Mouse (Mus musculus) intestine, embryonic 15.5 days (tissue): ENCODE results near the gene Clip4. TPM values are rescaled to one million over a fixed set of nuclear protein-coding genes. Genes with fewer than 3 reads are reported as not detected.

ENCODE experiments used
- ATAC-seq: fragments of 200-750 bp; cut with Nextera tagmentation; 2 replicates; pipeline ENCODE4 v1.8.0; 2017; ENCODE audit warnings: moderate TSS enrichment, moderate library complexity
- H3K27ac ChIP-seq: fragments of 300-500 bp; sonication (generic); 2 replicates; pipeline ENCODE4 v1.5.1; 2015; ENCODE audit warnings: mild to moderate bottlenecking, inconsistent platforms
- H3K27me3 ChIP-seq: fragments of 300-500 bp; sonication (generic); replicated peaks from 2 replicates; pipeline ENCODE4 v1.6.1; 2015; ENCODE audit warnings: inconsistent platforms
- H3K36me3 ChIP-seq: fragments of 300-500 bp; sonication (generic); 2 replicates; pipeline ENCODE4 v1.6.1; 2015; ENCODE audit warnings: inconsistent platforms
- H3K4me1 ChIP-seq: fragments of 300-500 bp; sonication (generic); replicated peaks from 2 replicates; pipeline ENCODE4 v1.6.1; 2015; ENCODE audit warnings: inconsistent platforms
- H3K4me2 ChIP-seq: fragments of 300-500 bp; sonication (generic); replicated peaks from 2 replicates; pipeline ENCODE4 v1.6.1; 2015; ENCODE audit warnings: mild to moderate bottlenecking, inconsistent platforms
- H3K4me3 ChIP-seq: fragments of 300-500 bp; sonication (generic); replicated peaks from 2 replicates; pipeline ENCODE4 v1.5.1; 2015; ENCODE audit warnings: inconsistent platforms
- H3K9ac ChIP-seq: fragments of 300-500 bp; sonication (generic); 2 replicates; pipeline ENCODE4 v1.6.1; 2015; ENCODE audit warnings: inconsistent platforms
- H3K9me3 ChIP-seq: fragments of 300-500 bp; sonication (generic); 2 replicates; pipeline ENCODE4 v1.6.1; 2016; ENCODE audit warnings: inconsistent platforms
- WGBS: fragments of 180-500 bp; shearing (Covaris S2); methylation state at CpG from one replicate; pipeline ENCODE4 v1.1.7; 2015; 5-methylcytosine and 5-hydroxymethylcytosine counted together
- polyA plus RNA-seq: library from polyadenylated mRNA; unstranded; fragments of >200 nt; fragmentation: Nextera tagmentation; extraction: Ambion mirVana; gene quantifications from 2 replicates; pipeline ENCODE4 v1.2.1, GENCODE M21; 2015

Clip4 gene
- polyA plus RNA-seq, 1 experiment from 2014 or later = 3.9 TPM

GRCm38 (mm10) chr17:71770696-71771095 is 2.4 kb downstream of the Clip4 start:
- WGBS = 84% methylated on average over 3 of the region's 3 CpGs
- no peak overlapping the region for H3K4me2 ChIP-seq

GRCm38 (mm10) chr17:71774173-71774572 is 5.9 kb downstream of the Clip4 start:
- H3K27ac ChIP-seq = no peak overlapping the region
- H3K9ac ChIP-seq = no peak overlapping the region
- 78% methylated on average over 4 of the region's 4 CpGs for whole genome bisulfite sequencing
- H3K4me3 ChIP-seq = no peak overlapping the region
- no peaks in the 10 kb centered on the region for H3K4me1 ChIP-seq
- no peak overlapping the region for H3K4me2 ChIP-seq
- no peaks in the 10 kb centered on the region for H3K9me3 ChIP-seq
- no peak for ATAC-seq
- no peaks in the 10 kb centered on the region for H3K27me3 ChIP-seq
- no peaks in the 10 kb centered on the region for H3K36me3 ChIP-seq

More at GRCm38 (mm10) chr17:71770696-71771095, 2.4 kb downstream of the Clip4 start:
- ATAC-seq = no peak
- Histone ChIP-seq H3K4me3 (no peak overlapping the region), H3K27ac (no peak overlapping the region), H3K4me1 (no peaks in the 10 kb centered on the region), H3K36me3 (no peaks in the 10 kb centered on the region), H3K9me3 (no peaks in the 10 kb centered on the region), H3K9ac (no peak overlapping the region), H3K27me3 (no peaks in the 10 kb centered on the region)

GRCm38 (mm10) chr17:71775279-71775678 is 7.0 kb downstream of the Clip4 start:
- H3K9me3 ChIP-seq = no peaks in the 10 kb centered on the region
- H3K9ac ChIP-seq = no peak overlapping the region
- H3K36me3 ChIP-seq = no peaks in the 10 kb centered on the region
- H3K4me3 ChIP-seq = no peak overlapping the region
- no peak overlapping the region for H3K27ac ChIP-seq
- H3K27me3 ChIP-seq = no peaks in the 10 kb centered on the region
- 69% methylated on average over 4 of the region's 4 CpGs for WGBS
- ATAC-seq = no peak
- H3K4me1 ChIP-seq = no peaks in the 10 kb centered on the region
- no peak overlapping the region for H3K4me2 ChIP-seq

GRCm38 (mm10) chr17:71778696-71779095 is 10.4 kb downstream of the Clip4 start:
- H3K27me3 ChIP-seq = peaks cover 12% of the 10 kb centered on the region
- no peak overlapping the region for H3K4me3 ChIP-seq
- 66% methylated on average over 3 of the region's 3 CpGs for WGBS
- H3K27ac ChIP-seq = no peak overlapping the region
- H3K9me3 ChIP-seq = no peaks in the 10 kb centered on the region
- H3K9ac ChIP-seq = no peak overlapping the region
- no peaks in the 10 kb centered on the region for H3K36me3 ChIP-seq
- H3K4me1 ChIP-seq = 0 out of 2 replicates have a peak, but pooled peaks cover 5% of the 10 kb centered on the region
- no peak overlapping the region for H3K4me2 ChIP-seq
- ATAC-seq = no peak

GRCm38 (mm10) chr17:71780490-71780889 is 12.2 kb downstream of the Clip4 start:
- no peak for ATAC-seq
- H3K9ac ChIP-seq = no peak overlapping the region
- no peak overlapping the region for H3K4me2 ChIP-seq
- no peaks in the 10 kb centered on the region for H3K36me3 ChIP-seq
- 0 out of 2 replicates have a peak, but pooled peaks cover 5% of the 10 kb centered on the region for H3K4me1 ChIP-seq
- no peaks in the 10 kb centered on the region for H3K9me3 ChIP-seq
- no peak overlapping the region for H3K4me3 ChIP-seq
- 66% methylated on average over 2 of the region's 2 CpGs for WGBS
- H3K27me3 ChIP-seq = peaks cover 12% of the 10 kb centered on the region
- no peak overlapping the region for H3K27ac ChIP-seq

GRCm38 (mm10) chr17:71780945-71781344 is 12.7 kb downstream of the Clip4 start:
- ATAC-seq = no peak
- no peak overlapping the region for H3K27ac ChIP-seq
- H3K9ac ChIP-seq = no peak overlapping the region
- H3K9me3 ChIP-seq = no peaks in the 10 kb centered on the region
- 78% methylated on average over 4 of the region's 4 CpGs for WGBS
- 0 out of 2 replicates have a peak, but pooled peaks cover 5% of the 10 kb centered on the region for H3K4me1 ChIP-seq
- H3K4me2 ChIP-seq = no peak overlapping the region
- no peak overlapping the region for H3K4me3 ChIP-seq
- peaks cover 12% of the 10 kb centered on the region for H3K27me3 ChIP-seq
- H3K36me3 ChIP-seq = no peaks in the 10 kb centered on the region

- no peaks in the 10 kb centered on the region for H3K36me3 ChIP-seq
- no peaks in the 10 kb centered on the region for H3K9me3 ChIP-seq
- H3K4me1 ChIP-seq = 0 out of 2 replicates have a peak, but pooled peaks cover 5% of the 10 kb centered on the region
- WGBS = under 1% methylated on average over 19 of the region's 29 CpGs
- ATAC-seq = peak; percentile 81
- H3K27ac ChIP-seq = no peak overlapping the region
- H3K4me2 ChIP-seq = peak overlapping the region; percentile 90
- H3K9ac ChIP-seq = peak overlapping the region; percentile 50
- H3K27me3 ChIP-seq = peaks cover 12% of the 10 kb centered on the region
- H3K4me3 ChIP-seq = peak overlapping the region; percentile 59
Measured at GRCm38 (mm10) chr17:71782242-71782698, 14.0 kb downstream of the Clip4 start.

GRCm38 (mm10) chr17:71782699-71783365 is 14.6 kb downstream of the Clip4 start:
- peaks cover 12% of the 10 kb centered on the region for H3K27me3 ChIP-seq
- no peaks in the 10 kb centered on the region for H3K9me3 ChIP-seq
- H3K36me3 ChIP-seq = no peaks in the 10 kb centered on the region
- 1% methylated on average over 43 of the region's 59 CpGs for WGBS
- H3K4me1 ChIP-seq = 0 out of 2 replicates have a peak, but pooled peaks cover 5% of the 10 kb centered on the region
- peak overlapping the region; percentile 59 for H3K4me3 ChIP-seq
- H3K27ac ChIP-seq = no peak overlapping the region
- H3K4me2 ChIP-seq = peak overlapping the region; percentile 90
- ATAC-seq = peak; percentile 39
- peak overlapping the region; percentile 50 for H3K9ac ChIP-seq

- 0 out of 2 replicates have a peak overlapping the region, but pooled peaks have one; percentile 2 for H3K9ac ChIP-seq
- H3K27me3 ChIP-seq = peaks cover 12% of the 10 kb centered on the region
- H3K4me2 ChIP-seq = peak overlapping the region; percentile 90
- no peak for ATAC-seq
- H3K4me1 ChIP-seq = 0 out of 2 replicates have a peak, but pooled peaks cover 5% of the 10 kb centered on the region
- H3K9me3 ChIP-seq = no peaks in the 10 kb centered on the region
- 12% methylated on average over 10 of the region's 10 CpGs for WGBS
- H3K36me3 ChIP-seq = no peaks in the 10 kb centered on the region
- no peak overlapping the region for H3K27ac ChIP-seq
- H3K4me3 ChIP-seq = peak overlapping the region; percentile 59
Measured at GRCm38 (mm10) chr17:71783366-71783735, 15.1 kb downstream of the Clip4 start.

GRCm38 (mm10) chr17:71786456-71786855 is 18.2 kb downstream of the Clip4 start:
- Histone ChIP-seq H3K4me3 (no peak overlapping the region), H3K36me3 (no peaks in the 10 kb centered on the region), H3K27ac (no peak overlapping the region), H3K27me3 (peaks cover 12% of the 10 kb centered on the region), H3K4me2 (no peak overlapping the region), H3K9ac (no peak overlapping the region), H3K9me3 (no peaks in the 10 kb centered on the region), H3K4me1 (0 out of 2 replicates have a peak, but pooled peaks cover 5% of the 10 kb centered on the region)
- ATAC-seq = no peak

- Histone ChIP-seq H3K4me3 (no peak overlapping the region), H3K36me3 (no peaks in the 10 kb centered on the region), H3K4me2 (no peak overlapping the region), H3K27me3 (no peaks in the 10 kb centered on the region), H3K4me1 (no peaks in the 10 kb centered on the region), H3K9ac (no peak overlapping the region), H3K27ac (no peak overlapping the region), H3K9me3 (no peaks in the 10 kb centered on the region)
- ATAC-seq = no peak
- 82% methylated on average over 4 of the region's 4 CpGs for WGBS
Measured at GRCm38 (mm10) chr17:71791109-71791508, 22.8 kb downstream of the Clip4 start.

- WGBS = 66% methylated on average over 4 of the region's 4 CpGs
- no peak overlapping the region for H3K4me3 ChIP-seq
- no peak overlapping the region for H3K27ac ChIP-seq
- H3K27me3 ChIP-seq = no peaks in the 10 kb centered on the region
- no peak overlapping the region for H3K9ac ChIP-seq
- H3K4me1 ChIP-seq = no peaks in the 10 kb centered on the region
- H3K9me3 ChIP-seq = no peaks in the 10 kb centered on the region
- no peak overlapping the region for H3K4me2 ChIP-seq
- ATAC-seq = no peak
- no peaks in the 10 kb centered on the region for H3K36me3 ChIP-seq
Measured at GRCm38 (mm10) chr17:71791622-71792021, 23.3 kb downstream of the Clip4 start.
